ENCODE assay signal across 13 mouse cellular contexts in genomic region chr12:107978736-107979255, GRCm38 (mm10). TPM values are rescaled to one million over a fixed set of nuclear protein-coding genes. Genes with fewer than 3 reads are reported as not detected.
DNase-seq lines count a peak whose midpoint lies in the region; ATAC-seq and TF ChIP-seq lines count a peak whose summit lies in the region.
"Had no signal": no experiment of that assay in that cellular context is flagged by ENCODE, and none has a peak within 500 bp of the region (broad histone marks: within the 10 kb centered on the region; RNA-seq: fewer than 3 reads in every experiment).

No protein-coding gene starts in this region.

- 62% methylated on average over 8 of the region's 8 CpGs for WGBS in heart, embryonic 12.5 days
- 55% methylated on average over 8 of the region's 8 CpGs for WGBS in kidney, postnatal 0 days
- WGBS in forebrain, embryonic 12.5 days: 41% methylated on average over 8 of the region's 8 CpGs
- 48% methylated on average over 8 of the region's 8 CpGs for WGBS in midbrain, embryonic 13.5 days

- H3K36me3 ChIP-seq in heart, embryonic 12.5 days: no peaks in the 10 kb centered on the region
- no peaks in the 10 kb centered on the region for H3K36me3 ChIP-seq in kidney, postnatal 0 days (ENCODE audit: insufficient read depth, low read length)
- H3K36me3 ChIP-seq in forebrain, embryonic 12.5 days (replicated peaks): no peaks in the 10 kb centered on the region
- H3K36me3 ChIP-seq in midbrain, embryonic 13.5 days: no peaks in the 10 kb centered on the region
- H3K36me3 ChIP-seq: liver, embryonic 13.5 days had no signal

- TF ChIP-seq CTCF in kidney, postnatal 0 days (IDR thresholded peaks at IDR 0.05; ENCODE audit: low read depth): no peak

- peak overlapping the region; percentile 76; the same call in 1 of the 2 replicates for H3K9ac ChIP-seq in heart, embryonic 12.5 days
- no peak overlapping the region for H3K9ac ChIP-seq in kidney, postnatal 0 days (ENCODE audit: low read depth, low read length)
- H3K9ac ChIP-seq in forebrain, embryonic 12.5 days: 0 out of 2 replicates have a peak overlapping the region, but pooled peaks have one; percentile 44
- H3K9ac ChIP-seq in midbrain, embryonic 13.5 days (replicated peaks): no peak overlapping the region
- H3K9ac ChIP-seq: liver, embryonic 13.5 days had no signal

- H3K4me2 ChIP-seq in heart, embryonic 12.5 days: peak overlapping the region; percentile 84
- H3K4me2 ChIP-seq in kidney, postnatal 0 days (ENCODE audit: low read length): no peak overlapping the region
- H3K4me2 ChIP-seq in forebrain, embryonic 12.5 days: peak overlapping the region; percentile 67
- peak overlapping the region; percentile 49 for H3K4me2 ChIP-seq in midbrain, embryonic 13.5 days (replicated peaks)
- H3K4me2 ChIP-seq: liver, embryonic 13.5 days had no signal

- H3K4me1 ChIP-seq in heart, embryonic 12.5 days (replicated peaks): peaks cover 70% of the 10 kb centered on the region
- H3K4me1 ChIP-seq in kidney, postnatal 0 days (replicated peaks; ENCODE audit: insufficient read depth, low read length): peaks cover 29% of the 10 kb centered on the region
- peaks cover 96% of the 10 kb centered on the region for H3K4me1 ChIP-seq in forebrain, embryonic 12.5 days
- peaks cover 92% of the 10 kb centered on the region for H3K4me1 ChIP-seq in midbrain, embryonic 13.5 days (replicated peaks)

- intact Hi-C loops in heart, postnatal 36 days (cut with DNase I): no loop called here

- H3K9me3 ChIP-seq in heart, embryonic 12.5 days (replicated peaks): no peaks in the 10 kb centered on the region
- H3K9me3 ChIP-seq in kidney, postnatal 0 days (replicated peaks; ENCODE audit: low read length): no peaks in the 10 kb centered on the region
- no peaks in the 10 kb centered on the region for H3K9me3 ChIP-seq in forebrain, embryonic 12.5 days
- no peaks in the 10 kb centered on the region for H3K9me3 ChIP-seq in midbrain, embryonic 13.5 days
- H3K9me3 ChIP-seq: liver, embryonic 13.5 days had no signal

- H3K27ac ChIP-seq in heart, embryonic 12.5 days (ENCODE audit: poor library complexity, severe bottlenecking): peak overlapping the region; percentile 91; the same call in 1 of the 2 replicates
- H3K27ac ChIP-seq in kidney, postnatal 0 days: peak overlapping the region; percentile 88; the same call in 1 of the 2 replicates
- peak overlapping the region; percentile 65 for H3K27ac ChIP-seq in forebrain, embryonic 12.5 days
- H3K27ac ChIP-seq in midbrain, embryonic 13.5 days: no peak overlapping the region
- H3K27ac ChIP-seq: liver, embryonic 13.5 days had no signal

- no peak overlapping the region for H3K4me3 ChIP-seq in heart, embryonic 12.5 days
- H3K4me3 ChIP-seq in kidney, postnatal 0 days (replicated peaks; ENCODE audit: low read depth, low read length): no peak overlapping the region
- H3K4me3 ChIP-seq in forebrain, embryonic 12.5 days (replicated peaks): no peak overlapping the region
- H3K4me3 ChIP-seq in midbrain, embryonic 13.5 days (replicated peaks): no peak overlapping the region
- H3K4me3 ChIP-seq: liver, embryonic 13.5 days had no signal

- no peak for DNase-seq in heart, postnatal 36 days
- no peak for DNase-seq in kidney, postnatal 0 days (ENCODE audit: low spot score)
- DNase-seq in kidney, postnatal 36 days: no peak
- DNase-seq in layer of hippocampus, postnatal 14 days (ENCODE audit: low spot score in 2 of 2): no peak
- DNase-seq: adrenal gland, postnatal 25 days; cerebellum, adult 11 months; kidney, postnatal 10 days; liver, embryonic 13.5 days; lung, postnatal 14 days had no signal

- peaks cover 10% of the 10 kb centered on the region for H3K27me3 ChIP-seq in heart, embryonic 12.5 days (replicated peaks)
- H3K27me3 ChIP-seq in kidney, postnatal 0 days (ENCODE audit: insufficient read depth, low read length): no peaks in the 10 kb centered on the region
- peaks cover 3% of the 10 kb centered on the region; the same call in 1 of the 2 replicates for H3K27me3 ChIP-seq in forebrain, embryonic 12.5 days
- H3K27me3 ChIP-seq in midbrain, embryonic 13.5 days: peaks cover 3% of the 10 kb centered on the region; the same call in 1 of the 2 replicates

- no peak for ATAC-seq in heart, embryonic 12.5 days (ENCODE audit: insufficient number of reproducible peaks, low FRiP score)
- ATAC-seq in kidney, postnatal 0 days (replicated peaks; ENCODE audit: low FRiP score, low read depth): no peak
- ATAC-seq in forebrain, embryonic 12.5 days (ENCODE audit: low FRiP score): no peak
- no peak for ATAC-seq in midbrain, embryonic 13.5 days
- ATAC-seq in megakaryocyte-erythroid progenitor cell, adult 5-6 weeks (replicated peaks; ENCODE audit: low FRiP score, low TSS enrichment, poor library complexity, severe bottlenecking): no peak

RNA-seq across cellular contexts. Expression of gene Bcl11b, which starts 24.6 kb away (rescaled TPM):
- 4.9 and 5.0 TPM in 2 replicates for polyA plus RNA-seq in heart, embryonic 12.5 days (2016; fragmentation: Nextera tagmentation; extraction: Ambion mirVana)
- under 1 TPM; 0.76 to 0.86 TPM for total RNA-seq in heart, postnatal 36 days (2021)
- 2.2 and 2.4 TPM in 2 replicates for polyA plus RNA-seq in kidney, postnatal 0 days (2015; fragmentation: Nextera tagmentation; extraction: Ambion mirVana)
- 46.0 and 54.4 TPM in 2 replicates for polyA plus RNA-seq in forebrain, embryonic 12.5 days (2016; fragmentation: Nextera tagmentation; extraction: Ambion mirVana)
- 19.2 and 27.0 TPM in 2 replicates for polyA plus RNA-seq in midbrain, embryonic 13.5 days (2015; fragmentation: Nextera tagmentation; extraction: Ambion mirVana)
- total RNA-seq in layer of hippocampus, postnatal 14 days (2021): 100 to 1,000 TPM; 108 to 112 TPM
- total RNA-seq in megakaryocyte-erythroid progenitor cell, adult 5-6 weeks (2014; fragmentation: Nextera tagmentation): 0.59 and 0.62 TPM in 2 replicates
- 0.19 and 2.0 TPM in 2 replicates for total RNA-seq in megakaryocyte-erythroid progenitor cell, adult 5-6 weeks (2017)

Comparison
In these comparisons a context has a peak if more than half of its experiments do, and no peak if none do; other contexts are left out.
1. H3K9ac ChIP-seq: peak in heart, embryonic 12.5 days (single experiment) and forebrain, embryonic 12.5 days (single experiment); none in kidney, postnatal 0 days (single experiment) and midbrain, embryonic 13.5 days (single experiment).